Mouse (Mus musculus): Measurements from ENCODE around the gene Gm38392. TPM values are rescaled to one million over a fixed set of nuclear protein-coding genes. Genes with fewer than 3 reads are reported as not detected.
"Not testable (repeated sequence)": the region's sequence is repeated elsewhere in the genome, so short reads cannot be mapped to it uniquely, and the experiment has no call there.

Gene Gm38392
- total RNA-seq, 2 experiments from 2014 or later: 0.45 to 0.52 TPM

DNA sequence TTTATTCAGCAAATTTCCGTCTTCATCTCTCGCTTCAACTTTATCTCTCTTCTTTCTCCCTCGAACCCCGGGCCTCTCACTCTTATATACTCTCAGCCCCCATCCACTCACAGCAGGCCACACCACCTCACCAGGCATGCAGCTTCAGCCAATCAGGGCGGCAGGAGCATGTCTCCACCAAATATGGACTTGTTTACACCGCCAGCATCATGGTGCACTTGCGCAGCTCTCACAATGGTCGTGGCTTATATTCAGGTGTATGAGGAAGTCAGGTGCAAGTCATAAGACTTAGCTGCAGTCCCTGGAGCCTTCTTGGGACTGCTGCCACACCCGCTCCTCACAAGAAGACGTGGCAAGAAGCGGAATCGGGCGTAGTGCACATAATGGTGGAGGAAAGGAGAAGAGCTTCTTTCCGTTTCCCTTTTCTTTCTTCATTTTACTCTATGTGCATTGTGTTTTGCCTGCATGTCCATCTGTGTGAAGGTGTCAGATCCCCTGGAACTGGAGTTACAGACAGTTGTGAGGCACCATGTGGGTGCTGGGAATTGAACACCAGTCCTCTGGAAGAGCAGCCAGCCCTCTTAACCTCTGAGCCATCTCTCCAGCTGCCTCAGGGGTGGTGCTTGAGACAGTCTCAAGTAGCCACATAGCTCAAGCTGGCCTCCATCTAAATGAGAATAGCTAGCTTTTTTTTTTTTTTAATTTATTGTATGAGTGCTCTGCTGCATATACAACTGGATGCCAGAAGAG, 2.0 kb downstream of the Gm38392 start:
- intact Hi-C loops (cut with DNase I): loop anchor here (5.0 kb wide), 1 partner anchor 38 kb away; no protein-coding TSS in a partner anchor
- not testable (repeated sequence) for DNase-seq (ENCODE audit: low spot score in 2 of 2)

- intact Hi-C loops (cut with DNase I); DNase-seq (ENCODE audit: low spot score in 2 of 2): not testable (repeated sequence)
These were observed 5.7 kb downstream of the Gm38392 start for GRCm38 (mm10) chr3:88281141-88281916.

DNA sequence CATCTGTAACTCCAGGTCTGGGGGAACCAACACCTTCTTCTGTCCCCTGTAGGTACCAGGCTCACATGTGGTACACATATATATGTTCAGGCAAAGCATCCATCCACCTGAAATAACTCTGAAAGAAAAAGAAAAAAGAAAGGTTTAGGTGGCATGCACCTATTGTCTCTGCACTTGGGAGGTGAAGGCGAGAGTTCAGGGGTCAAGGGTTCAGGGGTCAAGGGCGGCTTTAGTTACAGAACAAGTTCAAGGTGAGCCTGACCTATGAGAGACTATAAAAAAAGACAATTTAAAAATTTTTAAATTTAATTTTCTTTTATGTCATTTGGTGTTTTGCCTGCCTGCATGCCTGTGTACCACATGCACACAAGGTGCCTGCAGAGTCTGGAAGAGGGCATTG, 7.0 kb downstream of the Gm38392 start:
- DNase-seq (ENCODE audit: low spot score in 2 of 2): no peak
- intact Hi-C loops (cut with DNase I): no loop called here

DNA sequence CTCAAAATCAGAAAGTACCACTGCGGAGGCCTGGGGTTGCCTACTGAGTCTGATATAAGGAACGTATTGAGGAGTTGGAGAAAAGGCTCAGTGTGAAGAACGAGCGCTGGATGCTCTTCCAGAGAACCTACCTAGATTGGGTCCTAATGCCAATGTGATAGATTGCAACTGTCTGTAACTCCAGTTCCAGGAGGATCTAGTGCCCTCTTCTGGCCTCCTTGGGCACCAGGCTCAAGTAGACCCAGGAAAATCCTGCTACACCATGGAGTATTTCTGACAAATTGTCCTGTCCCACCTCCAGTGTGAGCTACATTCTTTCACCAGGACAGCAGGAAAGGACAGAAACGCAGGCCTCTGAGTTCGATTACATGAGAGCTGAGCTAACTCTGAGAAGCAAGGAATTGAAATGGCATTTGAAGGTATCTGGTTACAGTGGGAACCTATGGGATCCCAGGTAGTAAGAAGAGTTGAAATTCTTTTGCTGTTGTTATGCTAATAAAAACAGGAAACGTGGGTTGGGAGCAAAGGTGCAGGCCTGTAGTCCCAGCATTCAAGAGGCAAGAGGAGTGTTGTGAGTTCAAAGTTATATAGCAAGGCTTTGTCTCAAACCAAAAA, 10.4 kb downstream of the Gm38392 start:
- intact Hi-C loops (cut with DNase I): loop anchor here (10.0 kb wide), 1 partner anchor 272 kb away; the partner anchor contains the start of gene Bcan
- DNase-seq (ENCODE audit: low spot score in 2 of 2): no peak

DNA sequence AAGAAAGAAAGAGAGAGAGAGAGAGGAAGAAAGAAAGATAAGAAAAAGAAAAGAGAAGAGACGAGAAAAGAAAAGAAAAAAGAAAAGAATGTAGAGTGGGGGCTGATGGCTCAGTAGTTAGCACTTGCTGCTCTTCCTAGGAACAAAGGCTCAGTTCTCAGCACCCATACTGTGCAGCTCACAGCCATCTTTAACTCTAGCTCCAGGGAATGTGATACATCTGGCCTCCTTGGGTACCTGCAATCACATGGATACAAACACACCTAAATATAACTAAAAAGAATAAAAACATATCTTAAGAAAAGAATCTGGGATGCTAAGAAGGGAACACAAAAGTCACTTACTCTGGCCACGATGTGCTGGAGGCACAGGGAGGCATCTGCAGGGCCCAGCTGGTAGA, 10.9 kb downstream of the Gm38392 start:
- no peak for DNase-seq (ENCODE audit: low spot score in 2 of 2)
- intact Hi-C loops (cut with DNase I): loop anchor here (10.0 kb wide), 1 partner anchor 271 kb away; the partner anchor contains the start of gene Bcan

GRCm38 (mm10) chr3:88274002-88274401, 13.0 kb downstream of the Gm38392 start:
- no peak for DNase-seq (ENCODE audit: low spot score in 2 of 2)
- intact Hi-C loops (cut with DNase I): loop anchor here (10.0 kb wide), 1 partner anchor 269 kb away; the partner anchor contains the start of gene Bcan

- intact Hi-C loops (cut with DNase I): loop anchor here (10.0 kb wide), 1 partner anchor 267 kb away; the partner anchor contains the start of gene Bcan
- DNase-seq (ENCODE audit: low spot score in 2 of 2): no peak
These were observed 15.2 kb downstream of the Gm38392 start for GRCm38 (mm10) chr3:88271859-88272258.

GRCm38 (mm10) chr3:88271298-88271697, 15.7 kb downstream of the Gm38392 start:
- intact Hi-C loops (cut with DNase I): loop anchor here (10.0 kb wide), 1 partner anchor 266 kb away; the partner anchor contains the start of gene Bcan
- not testable (repeated sequence) for DNase-seq (ENCODE audit: low spot score in 2 of 2)

DNA sequence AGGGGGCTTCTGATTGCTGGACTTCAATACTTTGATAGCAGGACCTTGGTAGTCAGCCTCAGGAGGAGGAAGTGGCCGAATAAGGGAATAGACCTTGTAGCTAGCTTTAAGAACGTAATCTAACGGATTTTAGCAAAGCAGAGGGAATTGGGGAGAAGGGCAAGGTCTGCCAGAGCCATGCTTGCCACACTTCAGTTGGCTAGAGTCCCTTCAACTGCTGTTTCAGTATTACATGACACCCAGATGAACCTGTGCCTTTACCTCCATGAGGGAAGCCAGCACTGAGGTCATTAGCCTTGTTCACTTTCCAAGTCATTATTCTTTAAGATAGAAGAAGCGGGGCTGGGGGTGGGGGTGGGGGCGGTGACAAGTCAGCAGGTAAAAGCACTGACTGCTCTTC, 18.0 kb downstream of the Gm38392 start:
- no peak for DNase-seq (ENCODE audit: low spot score in 2 of 2)
- intact Hi-C loops (cut with DNase I): no loop called here

DNA sequence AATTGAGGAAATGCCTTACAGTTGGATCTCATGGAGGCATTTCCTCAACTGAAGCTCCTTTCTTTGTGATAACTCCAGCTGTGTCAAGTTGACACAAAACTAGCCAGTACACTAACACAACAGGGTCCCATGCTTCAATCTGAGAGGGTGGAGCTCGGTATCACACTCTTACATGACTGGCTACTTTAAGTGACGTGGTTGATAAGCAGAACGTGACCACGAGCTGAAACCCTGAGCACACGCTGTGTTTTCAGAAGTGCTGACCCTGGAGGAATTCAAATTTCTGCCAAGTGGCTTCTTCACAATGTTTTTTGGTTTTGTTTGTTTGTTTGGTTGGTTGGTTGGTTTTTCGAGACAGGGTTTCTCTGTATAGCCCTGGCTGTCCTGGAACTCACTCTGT, 19.0 kb downstream of the Gm38392 start:
- intact Hi-C loops (cut with DNase I); DNase-seq (ENCODE audit: low spot score in 2 of 2): not testable (repeated sequence)

GRCm38 (mm10) chr3:88262346-88262745, 24.7 kb downstream of the Gm38392 start:
- intact Hi-C loops (cut with DNase I): no loop called here
- no peak for DNase-seq (ENCODE audit: low spot score in 2 of 2)

DNA sequence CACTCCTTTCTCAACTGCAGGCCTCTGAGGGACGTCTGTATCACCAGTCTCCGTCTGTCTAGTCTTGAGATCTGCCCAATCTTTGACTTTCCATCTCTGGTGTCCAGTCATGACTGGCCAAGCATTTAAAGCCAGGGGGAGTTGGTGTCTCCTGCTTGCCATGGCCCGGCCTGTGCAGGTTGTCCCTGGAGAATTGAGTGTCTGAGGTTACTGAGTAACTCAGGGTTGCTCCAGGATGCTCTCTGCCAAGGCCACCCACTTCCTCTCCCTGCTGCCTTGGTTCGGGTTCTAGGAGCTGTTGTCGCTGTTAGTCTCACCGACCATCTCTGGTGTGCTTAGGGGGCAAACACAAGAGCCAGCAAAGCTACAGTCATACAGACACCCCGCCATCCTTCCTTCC, 30.6 kb downstream of the Gm38392 start:
- intact Hi-C loops (cut with DNase I): no loop called here
- no peak for DNase-seq (ENCODE audit: low spot score in 2 of 2)

- no peak for DNase-seq (ENCODE audit: low spot score in 2 of 2)
- intact Hi-C loops (cut with DNase I): no loop called here
These were observed 31.1 kb downstream of the Gm38392 start for GRCm38 (mm10) chr3:88255950-88256349.

- intact Hi-C loops (cut with DNase I): no loop called here
These were observed 32.6 kb downstream of the Gm38392 start, which contains the start of gene Rhbg for GRCm38 (mm10) chr3:88254268-88254926. Gene Rhbg, minus strand, starts transcription at chr3:88254709.

DNA sequence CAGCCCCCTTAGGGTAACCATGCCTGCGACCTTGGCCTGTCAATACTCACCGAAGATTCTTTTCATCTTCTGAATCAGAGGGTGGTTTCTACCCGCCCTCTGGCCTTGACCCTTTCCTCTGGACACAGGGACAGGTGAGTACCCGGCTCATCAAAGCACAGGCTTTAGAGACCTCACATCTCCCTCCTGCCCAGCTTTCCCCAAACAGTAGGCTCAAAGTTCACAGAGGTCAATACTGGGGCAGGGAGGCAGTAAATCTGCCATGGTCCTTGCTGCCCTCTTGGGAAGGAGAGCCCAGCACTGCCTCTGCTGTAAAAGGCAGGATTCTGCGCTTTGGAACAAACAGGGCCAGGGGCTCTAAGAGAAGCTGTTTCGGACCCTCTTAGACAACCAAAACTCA, 34.3 kb downstream of the Gm38392 start:
- no peak for DNase-seq (ENCODE audit: low spot score in 2 of 2)
- intact Hi-C loops (cut with DNase I): no loop called here

More at GRCm38 (mm10) chr3:88254268-88254926, 32.6 kb downstream of the Gm38392 start, which contains the start of gene Rhbg:
- DNase-seq (ENCODE audit: low spot score in 2 of 2): peak in 1 of 2 experiments; percentile 8

DNA sequence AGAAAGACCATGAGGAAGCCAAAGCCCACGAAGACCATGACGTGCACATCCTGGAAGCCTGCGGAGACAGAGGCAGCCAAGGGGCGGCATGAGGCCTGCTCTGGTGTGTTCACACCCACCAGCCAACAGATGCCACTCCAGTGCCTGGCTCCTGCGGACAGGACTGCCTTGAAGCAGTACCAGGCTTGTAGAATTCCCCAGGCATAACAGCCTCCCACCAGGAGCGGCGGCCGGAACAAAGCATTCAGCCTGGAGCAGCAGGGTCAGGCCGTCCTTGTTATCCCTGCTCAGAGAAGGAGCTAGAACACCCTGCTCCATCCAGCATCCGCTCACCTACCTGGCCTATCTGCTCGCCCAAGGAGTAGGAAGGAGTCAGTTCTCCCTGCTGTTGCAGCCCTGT, 38.6 kb downstream of the Gm38392 start:
- no peak for DNase-seq (ENCODE audit: low spot score in 2 of 2)
- intact Hi-C loops (cut with DNase I): loop anchor here (5.0 kb wide), 1 partner anchor 39 kb away; the partner anchor contains the start of gene Gm38392

DNA sequence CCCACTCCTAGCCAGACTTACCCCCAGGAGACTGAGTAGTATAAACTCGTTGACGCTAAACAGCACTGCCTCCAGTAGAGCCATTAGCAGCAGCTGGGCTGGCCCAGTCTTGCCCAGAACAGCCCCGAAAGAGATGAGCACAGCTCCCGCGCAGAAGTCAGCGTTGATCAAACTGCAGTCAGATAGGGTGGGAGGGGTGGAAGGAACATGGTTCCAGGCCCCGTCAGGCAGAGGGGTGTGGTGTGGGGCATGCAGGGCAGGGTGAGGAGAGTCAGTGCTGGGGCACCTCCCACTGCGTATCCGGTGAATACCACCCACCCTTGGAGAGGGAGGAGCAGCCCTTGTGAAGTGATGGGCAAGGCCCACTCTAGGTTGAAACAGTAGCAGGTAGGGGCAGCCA, 39.3 kb downstream of the Gm38392 start:
- intact Hi-C loops (cut with DNase I): loop anchor here (5.0 kb wide), 1 partner anchor 40 kb away; the partner anchor contains the start of gene Gm38392
- DNase-seq (ENCODE audit: low spot score in 2 of 2): no peak

- peak; percentile 63 to 64 for DNase-seq (ENCODE audit: low spot score in 2 of 2)
These were observed 41.2 kb downstream of the Gm38392 start for GRCm38 (mm10) chr3:88245811-88246210.

DNA sequence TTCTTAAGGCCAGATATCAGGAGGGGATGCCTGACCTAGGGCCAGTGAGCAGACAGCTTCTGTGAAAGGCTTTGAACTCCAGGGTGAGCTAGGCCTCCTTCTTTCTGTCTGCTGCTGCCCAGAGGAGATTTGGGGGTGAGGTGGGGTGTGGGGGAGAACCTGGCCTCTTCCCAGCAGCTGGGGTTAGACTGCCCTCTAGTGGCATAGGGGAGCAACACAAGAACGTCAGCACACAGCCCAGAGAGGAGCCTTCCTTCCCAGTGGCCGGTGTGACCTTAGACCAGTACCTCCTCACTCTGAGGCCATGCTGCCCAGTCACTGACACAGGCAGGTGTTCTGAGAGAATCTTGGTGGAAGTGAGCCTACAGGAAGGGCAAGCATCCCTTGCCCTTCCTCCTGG, 42.9 kb downstream of the Gm38392 start:
- intact Hi-C loops (cut with DNase I): loop anchor here (5.0 kb wide), 1 partner anchor 157 kb away; no protein-coding TSS in a partner anchor
- DNase-seq (ENCODE audit: low spot score in 2 of 2): peak; percentile 38 to 58

More at GRCm38 (mm10) chr3:88245811-88246210, 41.2 kb downstream of the Gm38392 start:
- intact Hi-C loops (cut with DNase I): loop anchor here (5.0 kb wide), 1 partner anchor 41 kb away; the partner anchor contains the start of gene Gm38392
